Mouse (Mus musculus) neural tube, embryonic 11.5 days (tissue): ENCODE measurements around the gene Gprin1. TPM values are rescaled to one million over a fixed set of nuclear protein-coding genes. Genes with fewer than 3 reads are reported as not detected.
"Not testable (repeated sequence)": the region's sequence is repeated elsewhere in the genome, so short reads cannot be mapped to it uniquely, and the experiment has no call there.

Experiments used
- ATAC-seq: fragments of 200-750 bp; cut with Nextera tagmentation; 2 replicates; pipeline ENCODE4 v1.8.0; 2017; ENCODE audit warnings: moderate number of reproducible peaks, mild to moderate bottlenecking, moderate TSS enrichment, moderate library complexity; ENCODE audit not compliant: insufficient read depth, low FRiP score, low TSS enrichment
- DNase-seq: peaks from one replicate; pipeline ENCODE4 v3.0.0-alpha.2; 2015; ENCODE audit warnings: low spot score
- H3K27ac ChIP-seq: fragments of 300-500 bp; sonication (generic); 2 replicates; pipeline ENCODE4 v1.5.1; 2014; ENCODE audit warnings: low read depth, mild to moderate bottlenecking, low read length
- H3K27me3 ChIP-seq: fragments of 300-500 bp; sonication (generic); 2 replicates; pipeline ENCODE4 v1.6.1; 2014; ENCODE audit warnings: mild to moderate bottlenecking, low read length, mixed read lengths; ENCODE audit not compliant: control insufficient read depth, insufficient read depth
- H3K36me3 ChIP-seq: fragments of 300-500 bp; sonication (generic); 2 replicates; pipeline ENCODE4 v1.6.1; 2014; ENCODE audit warnings: mild to moderate bottlenecking, low read length, moderate library complexity, mixed read lengths; ENCODE audit not compliant: control insufficient read depth, insufficient read depth
- H3K4me1 ChIP-seq: fragments of 300-500 bp; sonication (generic); 2 replicates; pipeline ENCODE4 v1.6.1; 2014; ENCODE audit warnings: low read length, mixed read lengths; ENCODE audit not compliant: control insufficient read depth, insufficient read depth
- H3K4me2 ChIP-seq: fragments of 300-500 bp; sonication (generic); 2 replicates; pipeline ENCODE4 v1.6.1; 2014; ENCODE audit warnings: low read depth, mild to moderate bottlenecking, moderate library complexity
- H3K4me3 ChIP-seq: fragments of 300-500 bp; sonication (generic); 2 replicates; pipeline ENCODE4 v1.5.1; 2014; ENCODE audit warnings: low read depth, low read length
- H3K9ac ChIP-seq: fragments of 300-500 bp; sonication (generic); 2 replicates; pipeline ENCODE4 v1.6.1; 2014; ENCODE audit warnings: mild to moderate bottlenecking, low read length
- H3K9me3 ChIP-seq: fragments of 300-500 bp; sonication (generic); 2 replicates; pipeline ENCODE4 v1.6.1; 2016; ENCODE audit warnings: low read length; ENCODE audit not compliant: control insufficient read depth
- WGBS: fragments of 180-500 bp; shearing (Covaris S2); extraction: QIAGEN DNeasy Blood & Tissue Kit; methylation state at CpG from one replicate; pipeline ENCODE4 v1.1.7; 2014; 5-methylcytosine and 5-hydroxymethylcytosine counted together
- polyA plus RNA-seq: library from polyadenylated mRNA; unstranded; fragments of >200 nt; fragmentation: Nextera tagmentation; extraction: Ambion mirVana; gene quantifications from 2 replicates; pipeline ENCODE4 v1.2.1, GENCODE M21; 2014

Gene Gprin1
- polyA plus RNA-seq, 1 experiment from 2014 or later: 14.5 TPM

DNA sequence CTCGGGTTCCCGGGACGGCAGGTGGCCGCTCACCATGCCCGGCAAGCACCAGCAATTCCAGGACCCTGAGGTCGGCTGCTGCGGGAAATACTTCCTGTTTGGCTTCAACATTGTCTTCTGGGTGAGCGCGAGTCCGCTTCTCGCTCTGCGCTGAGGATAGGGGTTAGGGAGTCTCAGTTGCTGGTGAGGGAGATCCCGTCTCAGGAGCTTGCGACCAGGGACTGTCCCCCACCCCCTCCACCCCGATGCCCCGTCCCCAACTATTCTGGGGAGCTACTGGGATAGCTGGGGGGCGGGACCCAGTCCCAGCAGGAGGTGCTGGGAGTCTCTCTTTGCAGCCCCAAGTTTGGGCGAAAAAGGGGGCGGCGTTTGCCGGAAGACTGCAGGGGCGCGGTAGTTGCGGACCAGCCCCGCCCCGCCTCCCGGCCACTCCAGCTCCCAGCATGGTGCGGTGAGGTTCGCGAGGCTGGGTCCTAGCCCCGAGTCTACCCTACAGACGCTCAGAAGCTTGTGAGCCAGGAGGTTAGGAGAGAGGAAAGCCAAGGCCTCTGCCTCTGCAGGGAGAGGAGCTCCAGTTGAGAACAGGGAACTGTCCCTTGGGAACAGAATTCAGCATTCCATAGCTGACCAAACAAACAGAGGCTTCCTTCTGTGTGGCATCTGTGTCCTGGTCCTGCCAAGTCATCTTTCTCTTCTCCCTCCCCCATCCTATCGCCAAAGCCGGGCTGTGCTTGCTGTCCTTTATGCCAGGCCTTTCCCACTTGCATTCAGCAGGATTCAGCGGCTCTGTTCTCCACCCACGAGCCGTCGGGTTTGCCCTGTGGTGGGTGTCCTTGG lies 40.1 kb upstream of the Gprin1 start:
- Histone ChIP-seq H3K4me1 (peaks cover 9% of the 10 kb centered on the region), H3K27me3 (peaks cover 12% of the 10 kb centered on the region; the same call in 1 of the 2 replicates), H3K36me3 (no peaks in the 10 kb centered on the region), H3K4me2 (peak overlapping the region; percentile 69), H3K9me3 (no peaks in the 10 kb centered on the region), H3K4me3 (peak overlapping the region; percentile 49), H3K9ac (peak overlapping the region; percentile 44), H3K27ac (peak overlapping the region; percentile 24; the same call in 1 of the 2 replicates)
- peak; percentile 54 for DNase-seq
- WGBS: under 1% methylated on average over 38 of the region's 38 CpGs
- peak; percentile 42 for ATAC-seq

DNA sequence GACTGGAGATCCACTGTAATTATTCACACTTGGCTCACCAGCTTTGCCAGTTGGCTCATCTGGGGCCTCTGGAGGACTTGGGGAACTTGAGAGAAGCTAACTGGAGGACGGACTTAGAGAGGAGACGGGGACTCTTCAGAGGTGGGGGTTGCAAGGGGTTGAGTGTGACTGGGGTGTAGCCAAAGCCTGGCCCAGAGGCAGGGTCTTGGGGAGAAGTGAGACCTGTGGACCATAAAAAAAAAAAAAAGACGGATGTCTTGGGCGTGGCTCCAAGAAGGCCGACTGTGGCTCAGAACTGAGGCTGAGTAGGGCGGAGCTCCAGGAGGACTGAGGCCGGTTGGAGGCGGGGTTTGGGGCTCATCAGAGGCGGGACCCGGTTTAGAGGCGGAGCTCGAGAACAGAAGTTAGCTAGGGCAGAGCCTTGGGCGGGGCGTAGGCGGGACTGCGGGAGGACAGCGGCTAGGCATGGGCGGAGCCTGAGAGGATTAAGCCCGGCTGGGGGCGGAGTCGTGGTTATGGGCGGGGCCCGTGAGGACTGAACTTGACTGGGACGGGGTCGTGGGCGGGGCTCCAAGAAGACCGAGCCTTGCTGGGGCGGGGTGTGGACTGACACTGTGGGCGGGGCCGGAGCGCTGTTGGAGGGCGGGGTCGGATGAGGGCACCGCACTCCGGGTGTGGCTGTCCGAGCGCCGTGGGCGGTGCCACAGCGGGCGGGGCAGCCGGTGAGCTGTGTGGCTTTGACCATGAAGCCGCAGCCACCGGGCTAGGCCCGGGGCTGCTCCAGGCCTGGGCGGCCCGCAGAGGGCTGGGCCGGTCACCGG lies 39.3 kb upstream of the Gprin1 start, which contains the start of gene Tspan17:
TSS of gene Tspan17 (plus strand) at position 638 of the 821 bp plus-strand sequence.
- WGBS: 2% methylated on average over 48 of the region's 49 CpGs
- Histone ChIP-seq H3K27me3 (peaks cover 12% of the 10 kb centered on the region; the same call in 1 of the 2 replicates), H3K9me3 (no peaks in the 10 kb centered on the region), H3K4me1 (peaks cover 9% of the 10 kb centered on the region), H3K27ac (peak within 1 kb of the TSS; percentile 24; the same call in 1 of the 2 replicates), H3K4me3 (peak within 1 kb of the TSS; percentile 49), H3K9ac (peak within 1 kb of the TSS; percentile 44), H3K4me2 (peak within 1 kb of the TSS; percentile 69), H3K36me3 (no peaks in the 10 kb centered on the region)
- DNase-seq: peak; percentile 99
- peak; percentile 87 for ATAC-seq

DNA sequence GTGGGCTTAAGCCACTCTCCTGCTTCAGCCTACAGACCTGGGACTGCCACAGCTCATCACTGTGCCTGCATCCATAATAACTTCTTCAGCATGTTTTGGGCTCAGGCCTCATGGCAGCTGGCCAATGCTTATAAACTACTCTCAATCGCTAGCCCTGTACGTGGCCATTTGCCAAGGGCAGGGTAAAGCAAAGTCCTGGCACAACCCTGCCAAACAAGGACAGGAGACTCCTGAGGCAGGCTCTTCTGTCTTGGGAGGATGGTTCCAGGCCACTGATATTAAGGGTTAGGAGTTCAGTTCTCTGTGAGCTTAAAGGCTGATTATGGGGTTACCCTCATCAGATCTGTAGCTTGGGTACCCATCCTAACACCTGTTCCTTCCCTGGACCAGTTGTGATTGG lies 37.9 kb upstream of the Gprin1 start:
- WGBS: 95% methylated on average over 2 of the region's 2 CpGs
- not testable (repeated sequence) for H3K4me1 ChIP-seq, H3K9me3 ChIP-seq, H3K4me3 ChIP-seq, ATAC-seq, DNase-seq, H3K9ac ChIP-seq, H3K36me3 ChIP-seq, H3K4me2 ChIP-seq, H3K27ac ChIP-seq
- H3K27me3 ChIP-seq: peaks cover 12% of the 10 kb centered on the region; the same call in 1 of the 2 replicates

DNA sequence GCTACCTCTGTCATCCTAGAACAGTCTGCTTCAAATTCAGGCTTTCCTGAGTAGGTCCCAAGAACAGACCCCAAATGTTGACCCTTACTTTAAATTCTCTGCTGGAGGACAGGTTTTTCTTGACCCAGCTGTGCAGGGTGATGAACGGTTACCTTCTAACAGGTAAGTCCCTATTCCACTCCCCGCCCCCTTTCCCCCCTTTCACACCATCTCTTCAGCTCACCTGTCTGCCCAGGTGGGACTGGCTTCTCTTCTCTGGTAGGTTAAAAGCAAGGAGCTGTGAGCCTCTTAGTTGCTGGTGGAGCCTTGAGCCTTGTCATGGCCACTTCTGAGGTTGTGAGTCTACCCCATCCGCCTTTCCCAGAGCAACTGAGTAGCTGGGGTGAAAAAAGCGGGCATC lies 34.0 kb upstream of the Gprin1 start, which contains the start of gene Eif4e1b:
TSS of gene Eif4e1b (plus strand) at position 301 of the 400 bp plus-strand sequence.
- no peaks in the 10 kb centered on the region for H3K4me1 ChIP-seq
- DNase-seq: no peak
- no peak within 1 kb of the TSS for H3K9ac ChIP-seq
- H3K36me3 ChIP-seq: no peaks in the 10 kb centered on the region
- no peak within 1 kb of the TSS for H3K27ac ChIP-seq
- H3K4me2 ChIP-seq: no peak within 1 kb of the TSS
- H3K27me3 ChIP-seq: no peaks in the 10 kb centered on the region
- H3K4me3 ChIP-seq: no peak within 1 kb of the TSS
- no peak for ATAC-seq
- H3K9me3 ChIP-seq: no peaks in the 10 kb centered on the region
- 72% methylated on average over 4 of the region's 4 CpGs for WGBS

DNA sequence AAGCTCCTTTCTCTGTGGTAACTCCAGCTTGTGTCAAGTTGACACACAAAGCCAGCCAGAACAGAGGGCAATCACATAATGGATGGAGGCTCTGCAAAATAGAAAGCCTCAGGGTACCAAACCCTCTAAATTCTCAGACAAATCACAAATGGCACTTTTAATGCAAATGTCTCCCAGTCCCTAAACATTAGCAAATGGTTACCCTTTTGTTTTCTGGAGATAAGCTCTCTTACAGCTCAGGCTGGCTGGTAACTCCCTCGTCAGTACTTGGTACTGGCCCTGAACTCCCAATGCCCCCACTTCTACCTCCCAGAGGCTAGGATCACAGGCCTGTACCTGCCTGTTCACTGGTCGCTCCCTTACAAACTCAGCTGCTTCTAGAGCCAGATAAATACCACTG lies 33.6 kb upstream of the Gprin1 start:
- Histone ChIP-seq H3K4me2 (no peak overlapping the region), H3K36me3 (no peaks in the 10 kb centered on the region), H3K9me3 (no peaks in the 10 kb centered on the region), H3K9ac (no peak overlapping the region), H3K4me1 (no peaks in the 10 kb centered on the region), H3K27me3 (no peaks in the 10 kb centered on the region), H3K4me3 (no peak overlapping the region), H3K27ac (no peak overlapping the region)
- DNase-seq (no peak), ATAC-seq (no peak)
- 37% methylated on average over 2 of the region's 2 CpGs for WGBS

DNA sequence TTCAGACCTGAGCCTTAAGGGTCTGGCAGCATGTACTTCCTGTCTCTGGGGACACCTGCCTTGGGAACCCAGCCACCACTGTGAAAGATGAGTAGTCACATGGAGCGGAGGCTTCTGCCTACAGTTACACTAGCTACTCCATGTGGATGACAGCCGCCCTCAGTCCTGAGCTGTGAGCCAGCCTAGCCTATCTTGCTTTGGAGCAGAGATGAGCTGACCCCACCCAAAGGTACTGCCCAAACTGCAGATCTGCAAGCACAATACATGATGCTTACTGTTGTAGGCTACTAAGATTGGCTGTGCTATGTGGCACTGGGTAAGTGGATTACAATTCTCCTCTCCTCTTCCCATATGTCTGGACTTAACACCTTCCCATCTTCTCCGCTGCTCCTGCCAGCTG lies 31.4 kb upstream of the Gprin1 start:
- no peaks in the 10 kb centered on the region for H3K9me3 ChIP-seq
- no peaks in the 10 kb centered on the region for H3K36me3 ChIP-seq
- H3K9ac ChIP-seq: no peak overlapping the region
- 84% methylated on average over 3 of the region's 3 CpGs for WGBS
- DNase-seq (no peak), ATAC-seq (no peak)
- no peaks in the 10 kb centered on the region for H3K4me1 ChIP-seq
- H3K27me3 ChIP-seq: no peaks in the 10 kb centered on the region
- H3K27ac ChIP-seq: no peak overlapping the region
- no peak overlapping the region for H3K4me3 ChIP-seq
- no peak overlapping the region for H3K4me2 ChIP-seq

DNA sequence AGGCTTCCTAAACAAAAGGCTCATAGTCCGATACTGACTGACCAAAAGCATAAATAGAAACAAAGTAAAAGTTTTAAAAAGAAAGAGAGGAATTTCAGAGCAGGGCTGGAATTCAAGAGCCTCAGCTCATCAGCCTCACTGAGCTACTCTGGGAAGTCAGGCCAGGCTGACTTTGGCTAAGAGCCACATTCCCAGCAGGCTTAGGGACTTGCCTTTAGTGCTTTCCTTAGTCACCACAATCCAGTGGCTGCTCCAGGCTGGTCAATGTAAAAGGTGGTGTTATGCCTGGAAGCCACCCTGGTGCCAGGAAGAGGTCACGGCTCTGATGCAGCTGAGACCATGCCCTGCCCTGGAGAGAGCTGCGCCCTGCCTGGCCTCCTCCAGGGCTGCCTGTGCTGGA lies 30.9 kb upstream of the Gprin1 start:
- Histone ChIP-seq H3K27ac (no peak overlapping the region), H3K4me2 (no peak overlapping the region), H3K9ac (no peak overlapping the region), H3K4me3 (no peak overlapping the region), H3K27me3 (no peaks in the 10 kb centered on the region), H3K4me1 (no peaks in the 10 kb centered on the region), H3K9me3 (no peaks in the 10 kb centered on the region), H3K36me3 (no peaks in the 10 kb centered on the region)
- 85% methylated on average over 3 of the region's 3 CpGs for WGBS
- ATAC-seq (no peak), DNase-seq (no peak)

DNA sequence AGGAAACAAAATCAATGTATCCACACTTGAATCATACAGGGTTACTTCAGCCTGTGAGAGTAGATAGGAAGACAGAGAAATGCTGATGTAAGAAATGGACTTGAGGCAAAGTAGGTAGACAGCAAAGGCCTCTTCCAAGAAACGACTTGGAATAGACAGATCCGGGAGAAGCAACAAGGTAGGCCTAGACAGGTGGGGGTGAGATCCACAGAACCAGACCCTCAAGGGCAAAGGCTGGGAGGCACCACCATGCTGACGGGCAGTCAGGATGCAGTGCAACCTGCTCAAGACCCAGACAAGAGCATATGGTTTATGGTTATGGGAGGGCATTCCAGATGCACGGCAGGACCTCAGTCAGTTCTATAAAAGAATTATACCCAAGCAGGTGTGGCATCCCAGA lies 17.3 kb upstream of the Gprin1 start:
- Histone ChIP-seq H3K36me3 (no peaks in the 10 kb centered on the region), H3K9ac (no peak overlapping the region), H3K4me1 (peaks cover 5% of the 10 kb centered on the region; the same call in 1 of the 2 replicates), H3K27ac (no peak overlapping the region), H3K27me3 (peaks cover 43% of the 10 kb centered on the region), H3K4me2 (no peak overlapping the region), H3K4me3 (no peak overlapping the region), H3K9me3 (no peaks in the 10 kb centered on the region)
- 67% methylated on average over 4 of the region's 4 CpGs for WGBS
- ATAC-seq (no peak), DNase-seq (no peak)
